In genomic region chr14:122905007-122905406, GRCm38 (mm10) we compare ENCODE assay signal across 16 mouse cellular contexts.
"Had no signal": no experiment of that assay in that cellular context is flagged by ENCODE, and none has a peak within 500 bp of the region (broad histone marks: within the 10 kb centered on the region; RNA-seq: fewer than 3 reads in every experiment).

No protein-coding gene starts in this region.

- H3K4me2 ChIP-seq: lung, embryonic 15.5 days; midbrain, embryonic 11.5 days; midbrain, embryonic 13.5 days; midbrain, embryonic 15.5 days; neural tube, embryonic 12.5 days had no signal

- H3K9me3 ChIP-seq: lung, embryonic 15.5 days had no signal

- DNase-seq: lung, adult 2 months; lung, postnatal 14 days; lung, postnatal 36 days; right cerebral cortex, postnatal 14 days; spleen, adult 18-20 months; thymus, adult 18-20 months; thymus, postnatal 14 days; thymus, postnatal 36 days had no signal

- H3K4me3 ChIP-seq: lung, embryonic 15.5 days; megakaryocyte, embryonic 14.5 days; midbrain, embryonic 13.5 days; midbrain, embryonic 15.5 days; neural tube, embryonic 12.5 days had no signal

- H3K27me3 ChIP-seq: lung, embryonic 15.5 days; megakaryocyte, embryonic 14.5 days; midbrain, embryonic 13.5 days; midbrain, embryonic 15.5 days; neural tube, embryonic 12.5 days had no signal

- H3K27ac ChIP-seq: lung, embryonic 15.5 days; macrophage; midbrain, embryonic 13.5 days; midbrain, embryonic 15.5 days; neural tube, embryonic 12.5 days had no signal

- ATAC-seq: lung, postnatal 0 days; midbrain, embryonic 13.5 days; midbrain, embryonic 15.5 days had no signal

- H3K4me1 ChIP-seq: megakaryocyte, embryonic 14.5 days; midbrain, embryonic 13.5 days; midbrain, embryonic 15.5 days; neural tube, embryonic 12.5 days had no signal

- H3K9ac ChIP-seq: lung, embryonic 15.5 days; midbrain, embryonic 13.5 days; midbrain, embryonic 15.5 days; neural tube, embryonic 12.5 days had no signal

- H3K36me3 ChIP-seq: lung, embryonic 15.5 days; neural tube, embryonic 12.5 days had no signal
